Mouse (Mus musculus) heart, postnatal 36 days (tissue): ENCODE measurements around the gene Pop4. TPM values are rescaled to one million over a fixed set of nuclear protein-coding genes. Genes with fewer than 3 reads are reported as not detected.
"Not testable (repeated sequence)": the region's sequence is repeated elsewhere in the genome, so short reads cannot be mapped to it uniquely, and the experiment has no call there.

Experiments
- DNase-seq, 2 experiments: peaks; one replicate each; pipeline ENCODE4 v3.0.0; 2021 to 2022
- intact Hi-C: fragments of 180-260 bp; cut with DNase I; formaldehyde crosslinking; loops from one replicate; pipeline ENCODE4 v1.15.1; 2025
- total RNA-seq, 2 experiments: library from RNA; stranded (reverse); gene quantifications; 2 replicates each; pipeline ENCODE4 v1.2.3; 2021

The Pop4 gene
- total RNA-seq = 10 to 100 TPM in 1 of 2 experiments, 1 to 10 TPM in 1; 8.5 to 11.1 TPM

DNA sequence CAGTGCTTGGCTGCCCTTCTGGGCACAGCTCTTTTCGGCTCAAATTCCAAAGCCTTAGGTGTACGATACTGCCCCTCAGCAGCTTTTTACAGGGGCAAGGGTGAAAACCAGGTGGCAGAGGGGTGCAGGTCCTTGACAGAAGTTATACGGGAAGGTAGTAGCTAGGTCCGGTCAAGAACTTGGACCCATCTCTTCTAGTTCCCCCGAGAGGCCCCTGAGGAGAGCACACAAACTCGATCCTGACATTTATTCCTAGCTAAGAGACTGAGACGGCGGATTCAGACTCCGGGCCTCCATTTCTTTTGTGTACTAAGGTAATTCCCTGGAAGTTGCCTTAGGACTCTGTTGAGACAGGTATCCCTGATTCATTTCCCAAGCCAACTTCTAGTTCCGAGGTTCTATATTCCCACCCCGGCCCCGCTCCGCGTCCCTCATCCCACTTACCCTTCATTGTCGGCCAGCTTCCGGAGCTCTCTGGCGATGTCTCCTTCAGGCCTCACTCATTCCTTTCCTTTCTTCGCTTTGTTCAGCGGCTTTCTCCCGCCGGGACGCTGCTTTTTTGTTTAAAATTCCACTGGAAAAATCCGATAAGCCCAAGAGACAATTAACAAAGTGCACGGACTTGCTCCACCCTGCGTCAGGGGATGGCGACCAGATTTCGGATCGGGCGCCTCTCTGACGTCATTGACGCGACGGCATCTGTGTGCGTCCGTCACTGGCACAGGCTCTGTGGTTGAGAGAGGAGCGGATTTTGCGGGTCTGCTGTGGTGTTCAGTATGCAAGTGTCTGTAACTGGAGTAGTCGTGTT lies at the start of gene Pop4:
TSS of gene Pop4 (minus strand) at position 721 of the 808 bp plus-strand sequence.
- peak; percentile 92 for DNase-seq
- intact Hi-C loops = loop anchor here (2.0 kb wide), 1 partner anchor 44 kb away; no protein-coding TSS in a partner anchor

DNA sequence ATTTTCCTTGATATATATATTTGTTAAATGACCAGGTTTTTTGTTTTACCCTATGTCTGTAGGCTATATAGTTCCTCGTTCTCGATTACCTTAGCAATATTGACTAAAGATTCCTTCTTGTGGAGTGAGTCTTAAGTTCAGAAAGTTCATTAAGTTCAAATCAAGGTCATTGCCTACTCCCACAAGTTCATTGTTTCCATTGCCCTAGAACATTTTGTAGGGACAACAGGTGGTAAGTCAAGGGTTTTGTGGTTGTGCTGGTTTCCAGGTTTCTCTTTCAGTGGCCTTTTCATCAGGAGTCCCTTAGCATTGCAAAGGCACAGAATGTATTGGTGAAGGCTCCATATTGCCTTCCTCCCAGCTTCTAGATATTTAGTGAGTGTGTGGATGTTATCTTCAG lies 49.4 kb upstream of the Pop4 start:
- DNase-seq = no peak
- intact Hi-C loops = no loop called here

DNA sequence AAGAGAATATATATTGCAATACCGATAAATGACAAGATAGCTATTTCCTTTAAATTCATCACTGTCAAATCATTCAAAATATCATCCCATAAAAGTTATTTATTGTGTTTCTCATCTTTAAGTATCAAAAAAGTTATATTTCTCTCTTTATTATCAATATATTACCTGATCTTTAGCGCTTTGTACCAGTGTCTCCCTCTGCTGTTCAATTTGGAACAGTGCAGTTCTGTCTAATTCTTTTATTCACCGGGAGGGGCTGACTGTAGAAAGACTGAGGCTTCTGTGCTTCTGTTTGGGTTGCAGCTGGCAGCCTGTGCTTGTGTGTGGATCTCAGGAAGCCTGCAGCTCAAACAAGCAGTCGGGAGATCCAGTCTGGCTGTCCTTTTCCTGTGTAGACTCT lies 11.0 kb upstream of the Pop4 start:
- DNase-seq, intact Hi-C loops: not testable (repeated sequence)

DNA sequence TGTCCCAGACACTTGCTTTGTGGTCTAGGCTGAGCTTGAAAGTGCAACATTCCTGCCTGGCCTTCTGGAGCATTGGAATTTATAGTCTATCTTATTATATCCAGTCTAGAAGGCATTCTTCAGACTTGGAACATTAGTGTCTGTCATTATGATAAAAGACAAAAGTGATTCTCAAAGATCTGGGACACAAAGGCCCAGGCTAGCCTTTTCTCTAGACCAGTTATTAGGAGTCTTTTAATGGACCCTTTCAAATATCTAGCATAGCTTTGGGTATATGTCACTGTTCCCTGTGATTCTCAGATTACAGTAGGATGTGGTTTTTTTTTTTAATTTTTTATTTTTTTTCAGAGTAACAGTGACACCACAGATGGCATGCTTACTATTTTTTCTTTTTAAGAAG lies 1.3 kb upstream of the Pop4 start:
- intact Hi-C loops = no loop called here
- DNase-seq = no peak

DNA sequence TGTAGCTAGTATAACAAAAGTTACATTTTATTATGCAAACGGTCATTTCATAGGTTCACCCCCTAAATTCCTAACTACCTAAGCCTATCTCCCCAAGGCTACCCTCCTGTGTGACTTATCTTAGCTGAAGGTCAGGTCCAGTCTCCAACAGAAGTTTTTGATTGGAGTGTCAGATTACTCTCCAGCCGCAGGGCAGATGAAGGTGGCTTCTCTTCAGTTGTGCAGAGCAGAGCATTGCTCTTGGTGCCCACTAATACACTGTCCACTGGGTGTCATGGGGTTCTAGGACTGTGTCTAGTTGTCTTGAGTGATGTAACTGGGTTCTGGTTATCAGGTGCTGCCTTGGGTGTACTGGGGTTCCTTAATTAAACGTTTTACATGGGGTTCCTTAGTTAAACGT lies 636 bp upstream of the Pop4 start:
- intact Hi-C loops = loop anchor here (2.0 kb wide), 1 partner anchor 45 kb away; no protein-coding TSS in a partner anchor
- DNase-seq = no peak

DNA sequence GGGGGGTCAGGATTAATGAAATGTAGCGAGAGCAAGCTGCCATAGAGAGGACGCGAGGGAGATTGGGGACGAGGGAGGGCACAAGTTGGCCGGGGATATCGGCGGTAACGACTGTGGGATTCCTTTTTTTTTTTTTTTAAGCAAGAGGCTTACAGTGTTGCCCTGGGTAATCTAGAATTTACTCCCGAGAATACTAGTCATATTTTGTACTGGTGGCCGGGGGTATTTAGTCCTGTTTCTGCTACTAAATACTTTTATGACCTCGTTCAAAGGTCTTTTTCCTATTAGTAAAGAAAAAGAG lies 238 bp upstream of the Pop4 start:
- intact Hi-C loops = loop anchor here (2.0 kb wide), 1 partner anchor 45 kb away; no protein-coding TSS in a partner anchor
- no peak for DNase-seq

DNA sequence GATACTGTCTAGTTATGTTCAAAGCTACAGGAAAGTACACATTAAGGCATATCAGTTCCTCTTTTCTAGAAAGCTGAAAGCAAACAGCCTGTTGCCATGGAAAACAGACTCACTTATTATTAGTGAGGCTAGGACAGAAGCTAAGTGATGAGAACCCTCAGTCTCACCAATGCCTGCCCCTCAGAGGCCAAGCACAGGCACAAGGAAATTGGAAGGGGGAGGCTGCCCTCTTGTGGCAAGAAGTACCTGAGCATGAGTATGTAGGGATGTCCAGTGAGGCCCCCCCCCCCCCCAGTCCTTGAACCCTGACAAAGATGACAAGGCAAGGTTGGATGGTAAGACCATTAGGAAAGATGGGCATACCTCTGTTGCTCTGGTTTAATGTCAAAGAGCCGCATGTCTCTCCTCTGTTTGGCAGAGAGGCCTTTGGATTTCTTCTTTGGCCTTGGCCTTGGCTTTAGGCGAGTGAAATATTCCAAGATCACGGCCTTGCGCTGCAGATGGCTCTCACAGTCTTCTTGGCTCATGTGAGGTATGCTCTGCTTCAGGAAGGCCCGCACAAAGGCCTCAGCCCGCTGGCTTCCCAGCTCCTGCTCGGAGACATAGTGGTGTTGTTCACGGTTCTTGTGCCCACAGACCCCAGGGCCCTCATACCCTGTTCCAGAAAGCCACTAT lies 4.1 kb downstream of the Pop4 start:
- intact Hi-C loops = loop anchor here (1.0 kb wide), 1 partner anchor 84 kb away; the partner anchor contains the start of gene 1600014C10Rik
- DNase-seq = peak; percentile 40 to 56

DNA sequence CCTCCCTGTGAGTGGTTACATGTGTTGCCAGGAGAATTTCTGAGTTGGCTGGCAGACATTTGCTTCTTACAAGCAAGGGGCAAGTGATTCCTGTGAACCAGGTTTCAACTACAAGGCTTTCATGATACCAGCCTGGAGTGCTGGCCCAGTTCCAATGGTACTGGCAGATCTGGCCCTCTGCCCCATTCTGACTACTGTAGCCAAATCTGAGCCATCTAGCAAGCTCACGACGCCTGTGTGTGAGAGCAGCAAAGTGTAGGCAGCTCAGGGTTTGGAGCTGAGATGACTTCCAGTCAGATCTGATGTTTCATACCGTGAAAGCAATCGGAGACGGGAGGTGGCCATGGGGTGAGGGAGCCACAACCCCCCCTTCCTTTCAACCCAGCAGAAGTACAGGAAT lies 8.8 kb downstream of the Pop4 start:
- no peak for DNase-seq

DNA sequence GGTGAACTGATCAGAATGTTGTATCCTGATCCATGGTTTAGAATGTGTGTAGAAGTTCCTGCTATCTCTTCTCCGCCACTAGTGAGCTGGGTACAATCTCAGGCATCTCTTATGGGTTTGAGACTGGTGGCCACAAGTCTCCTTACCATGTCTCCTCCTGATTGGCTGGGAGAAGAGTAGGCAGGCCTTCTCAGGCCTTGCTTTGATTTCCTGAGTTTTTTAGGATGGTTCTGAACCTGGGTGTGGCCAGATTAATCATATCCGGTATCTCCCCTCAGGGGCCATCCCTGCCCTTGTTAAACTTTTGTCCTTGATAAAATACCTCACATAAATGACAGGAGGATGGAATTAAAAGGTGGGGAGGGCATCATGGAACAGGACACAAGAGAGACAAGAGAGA lies 11.6 kb downstream of the Pop4 start:
- no peak for DNase-seq
- intact Hi-C loops = no loop called here

More for the DNA sequence above, 8.8 kb downstream of the Pop4 start:
- intact Hi-C loops = no loop called here

DNA sequence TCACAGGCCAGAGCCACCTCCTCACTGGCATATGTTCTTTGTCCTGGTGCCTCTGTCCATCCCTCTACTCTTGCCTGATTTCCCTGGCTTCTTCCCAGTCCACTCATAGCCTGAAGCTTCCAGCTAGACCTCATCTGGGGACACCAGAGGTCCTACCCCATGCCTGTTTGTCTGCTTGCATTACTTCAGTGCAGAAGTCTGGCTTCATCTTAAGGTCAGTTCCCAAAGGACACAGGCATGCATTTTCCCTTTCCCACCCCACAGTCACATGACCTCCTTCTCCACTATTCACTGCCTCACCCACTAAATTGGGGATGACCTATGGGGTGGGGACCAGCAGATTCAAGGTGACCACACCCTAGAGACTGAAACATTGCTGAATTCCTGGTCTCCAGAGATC lies 17.8 kb downstream of the Pop4 start:
- no peak for DNase-seq
- intact Hi-C loops = no loop called here

DNA sequence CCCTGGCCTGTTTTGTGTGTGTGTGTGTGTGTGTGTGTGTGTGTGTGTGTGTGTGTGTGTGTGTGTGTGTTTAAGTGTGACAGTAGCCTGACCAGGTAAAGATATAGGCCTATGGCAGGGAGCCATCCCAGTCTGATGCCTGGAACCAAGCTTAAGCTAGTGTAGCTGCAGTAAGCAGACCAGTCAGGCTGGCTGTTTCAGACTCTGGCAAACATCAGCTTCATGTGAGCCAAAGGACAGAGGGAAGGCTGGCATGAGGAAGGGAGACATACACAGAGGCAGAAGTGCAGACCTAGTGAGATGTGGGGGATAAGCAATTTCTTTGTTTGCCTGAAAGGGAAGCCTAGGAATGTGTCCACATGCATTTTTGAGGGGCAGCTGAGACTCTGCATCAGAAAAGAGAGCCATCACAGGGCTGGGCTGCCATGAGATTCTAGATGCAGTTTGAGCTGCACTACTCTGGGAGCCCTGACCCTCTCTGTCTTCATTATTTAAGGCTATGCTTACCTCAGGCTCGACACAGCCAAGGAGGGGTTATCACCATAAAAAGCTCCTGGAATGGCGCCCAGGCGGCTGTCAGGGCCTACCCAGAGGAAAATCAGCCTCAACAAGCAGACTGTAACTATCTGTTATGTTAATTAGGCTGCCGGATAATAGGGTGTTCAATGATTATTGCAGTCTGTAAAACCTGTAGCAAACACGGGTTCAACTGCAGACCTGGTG lies 19.6 kb downstream of the Pop4 start:
- peak; percentile 13 to 18 for DNase-seq
- intact Hi-C loops = no loop called here

DNA sequence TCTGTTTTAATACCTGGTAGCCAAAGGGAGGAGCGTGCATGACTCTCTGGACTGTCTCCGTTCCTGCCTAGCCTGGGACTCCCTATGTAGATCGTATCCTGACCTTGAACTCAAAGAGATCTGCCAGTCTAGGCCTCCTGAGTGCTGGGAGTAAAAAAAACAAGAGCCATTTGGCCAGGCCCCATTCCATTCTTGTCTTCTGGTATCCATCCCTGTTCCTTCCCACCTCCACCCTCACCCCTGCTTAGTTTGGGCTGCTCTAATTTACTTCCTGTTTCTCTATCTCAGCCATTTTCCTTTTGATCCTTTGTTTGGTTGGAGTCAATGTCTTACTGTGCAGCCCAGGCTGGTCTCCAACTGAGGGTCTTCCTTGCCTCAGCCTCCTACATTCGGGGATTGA lies 28.8 kb downstream of the Pop4 start:
- no peak for DNase-seq
- intact Hi-C loops = no loop called here

DNA sequence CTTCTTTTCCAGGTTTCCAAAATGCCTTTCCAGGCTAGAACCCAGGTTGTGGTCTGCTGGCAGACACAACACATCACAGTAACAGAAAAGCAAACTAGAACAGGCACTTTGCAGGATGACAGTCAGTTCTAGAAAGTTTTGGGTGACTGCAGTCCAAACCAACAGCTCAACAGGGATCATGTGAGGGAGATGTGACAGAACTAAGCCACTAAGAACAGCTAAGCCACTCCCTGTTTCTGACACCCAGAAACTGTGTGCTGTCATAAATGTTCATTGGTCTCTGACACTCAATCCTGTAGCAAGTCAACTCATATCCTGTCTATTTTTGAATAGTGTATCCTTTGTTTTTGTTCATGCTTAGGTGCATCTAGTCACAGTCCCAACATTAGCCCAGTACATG lies 34.1 kb downstream of the Pop4 start:
- intact Hi-C loops = no loop called here
- DNase-seq = no peak

DNA sequence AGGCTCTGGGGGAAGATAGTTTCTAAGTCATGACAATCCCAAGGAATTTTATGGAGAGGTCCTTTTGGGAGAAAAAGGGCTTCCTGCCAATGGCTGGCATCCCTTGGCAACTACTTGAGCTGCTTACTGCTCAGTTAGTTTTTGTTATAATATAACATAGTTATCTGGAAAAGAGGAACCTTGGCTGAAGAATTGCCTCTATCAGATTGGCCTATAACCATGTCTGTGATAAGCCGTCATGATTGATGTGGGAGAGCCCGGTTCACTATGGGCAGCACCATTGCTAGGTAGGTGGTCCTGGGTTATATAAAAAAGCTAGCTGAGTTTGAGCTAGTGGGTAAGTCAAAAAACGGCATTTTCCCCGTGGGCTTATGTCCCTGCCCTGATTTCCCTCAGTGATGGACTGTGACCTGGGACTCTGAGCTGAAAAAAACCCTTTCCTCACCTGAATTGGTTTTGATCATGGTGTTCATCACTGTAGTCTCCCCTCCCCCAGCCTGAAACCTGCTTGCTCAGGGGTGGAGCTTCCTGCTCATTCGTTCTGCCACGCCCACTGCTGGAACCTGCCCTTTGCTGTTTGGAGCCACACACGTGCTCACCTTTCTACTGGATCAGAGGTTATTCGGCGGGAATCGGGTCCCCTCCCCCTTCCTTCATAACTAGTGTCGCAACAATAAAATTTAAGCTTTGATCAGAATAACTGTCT lies 34.7 kb downstream of the Pop4 start:
- no peak for DNase-seq
- intact Hi-C loops = no loop called here

DNA sequence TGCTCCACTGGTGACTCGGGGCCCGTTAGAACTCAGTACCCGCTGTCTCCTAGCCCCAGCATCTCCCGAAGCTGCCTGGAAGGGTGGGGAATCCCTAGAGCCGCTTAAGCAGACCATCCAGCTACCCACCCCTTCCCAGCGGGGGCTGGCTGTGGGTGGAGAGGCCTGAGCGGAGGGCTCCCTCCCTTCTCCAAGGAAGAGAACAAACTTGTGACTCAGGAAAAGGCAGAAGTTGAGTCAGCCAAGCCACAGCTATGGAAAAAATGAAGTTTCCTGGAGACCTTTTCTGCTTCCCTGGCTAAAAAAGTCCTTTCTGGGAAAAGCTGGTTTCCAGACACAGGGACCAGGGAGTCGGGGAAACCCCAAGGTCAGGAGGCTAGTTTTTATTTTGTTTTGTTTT lies 40.9 kb downstream of the Pop4 start:
- intact Hi-C loops = no loop called here
- peak in 1 of 2 experiments; percentile 54 for DNase-seq

DNA sequence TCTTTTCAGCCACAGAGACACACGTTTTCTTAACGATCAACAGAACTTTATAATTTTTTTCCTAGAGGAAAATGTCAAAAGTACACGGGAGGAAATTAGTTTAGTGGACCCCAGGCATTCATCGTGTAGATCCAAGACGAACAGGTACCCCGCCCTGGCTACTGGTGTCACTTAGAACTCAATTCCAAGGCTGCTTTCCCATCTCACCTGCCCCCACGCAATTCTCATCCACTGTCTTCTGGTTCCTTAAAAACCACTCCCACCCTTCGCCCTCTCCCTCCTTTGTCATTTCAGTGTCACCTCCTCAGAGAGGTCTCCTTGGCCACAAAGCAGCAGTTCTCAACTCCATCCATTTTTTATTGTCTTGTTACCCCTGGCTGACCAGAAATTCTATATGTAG lies 42.9 kb downstream of the Pop4 start:
- intact Hi-C loops = no loop called here
- DNase-seq = no peak

DNA sequence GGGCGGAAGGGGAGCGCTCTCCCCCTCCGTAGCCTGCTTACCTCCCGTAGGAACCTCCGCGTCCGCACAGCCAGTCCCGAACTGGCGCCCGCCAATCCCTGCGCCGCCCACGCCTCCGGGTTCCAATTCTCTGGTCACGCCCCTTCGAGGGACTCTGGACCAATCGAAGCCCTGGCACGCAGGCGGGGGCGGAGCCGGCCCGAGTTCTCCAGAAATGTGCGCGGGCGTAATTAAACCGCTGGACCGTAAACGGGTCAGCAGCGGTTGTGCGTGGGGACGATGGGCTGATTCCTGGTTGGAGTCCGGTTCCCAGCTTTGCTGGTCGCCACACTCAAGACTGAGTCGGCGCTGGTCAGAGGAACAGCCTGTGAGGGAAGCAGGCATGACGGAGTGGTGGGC lies 43.3 kb downstream of the Pop4 start, which contains the start of gene Plekhf1:
TSS of gene Plekhf1 (minus strand) at position 117 of the 399 bp plus-strand sequence.
- peak; percentile 94 to 95 for DNase-seq
- intact Hi-C loops = loop anchor here (2.0 kb wide), 1 partner anchor 43 kb away; the partner anchor contains the start of gene Pop4

DNA sequence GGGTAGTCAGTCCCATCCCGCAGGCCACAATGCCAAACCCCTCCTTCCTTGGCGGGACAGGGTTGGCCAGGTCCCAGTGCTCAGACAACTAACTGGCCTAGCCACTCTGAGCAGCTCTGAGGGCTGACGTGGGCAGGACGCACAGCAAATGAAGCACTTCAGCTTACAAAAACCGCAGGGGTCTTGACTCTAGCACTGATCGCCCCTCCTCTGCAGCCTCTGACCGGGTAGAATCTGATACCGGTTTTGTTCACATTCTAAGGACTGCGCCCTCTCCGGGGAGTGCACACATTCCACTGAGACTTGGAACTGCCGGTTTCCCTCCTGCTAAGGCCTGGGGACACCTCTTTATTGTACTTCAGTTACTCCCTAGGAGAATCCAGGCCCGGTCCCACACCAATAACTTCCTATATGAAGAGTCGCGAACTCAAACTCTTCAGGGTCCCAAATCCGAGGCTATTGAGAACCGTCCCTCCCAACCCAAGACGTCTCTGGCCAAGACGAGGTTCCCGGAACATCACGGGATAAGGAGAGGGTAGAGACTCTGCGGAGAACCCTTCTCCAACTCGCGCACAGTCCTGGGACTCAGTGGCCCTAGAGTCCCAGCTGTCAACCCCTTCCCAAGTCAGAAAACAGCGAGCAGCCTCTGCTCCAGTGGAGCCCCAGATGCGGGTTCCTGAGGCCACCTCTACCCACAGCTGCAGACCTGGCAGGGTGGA lies 43.9 kb downstream of the Pop4 start:
- peak; percentile 89 for DNase-seq
- intact Hi-C loops = loop anchor here (2.0 kb wide), 1 partner anchor 43 kb away; the partner anchor contains the start of gene Pop4

DNA sequence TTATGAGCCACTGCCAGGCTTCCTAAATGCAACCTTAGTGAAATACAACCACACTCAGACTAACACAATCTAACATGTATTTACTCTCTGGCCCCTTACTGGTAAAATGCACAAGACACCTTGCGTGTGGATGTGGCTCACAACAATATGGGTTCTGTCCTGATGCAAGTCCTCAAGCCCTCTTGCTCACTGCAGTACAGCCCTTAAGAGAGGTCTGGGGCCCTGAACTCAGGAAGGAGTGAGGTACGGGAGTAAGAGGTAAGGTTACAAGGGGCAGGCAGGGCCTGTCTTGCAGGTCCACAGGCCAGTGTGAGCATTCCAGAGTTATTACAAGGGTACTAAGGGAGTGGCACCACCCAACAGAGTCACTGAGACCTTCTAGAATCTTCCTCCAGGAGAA lies 45.0 kb downstream of the Pop4 start:
- peak in 1 of 2 experiments; percentile 28 for DNase-seq
- intact Hi-C loops = loop anchor here (2.0 kb wide), 1 partner anchor 45 kb away; the partner anchor contains the start of gene Pop4
